Mouse (Mus musculus) stomach, postnatal 0 days (tissue): ENCODE results near the gene Foxn3. TPM values are rescaled to one million over a fixed set of nuclear protein-coding genes. Genes with fewer than 3 reads are reported as not detected.

ENCODE experiments used
- ATAC-seq: fragments of 200-750 bp; cut with Nextera tagmentation; 2 replicates; pipeline ENCODE4 v1.8.0; 2017; ENCODE audit not compliant: low FRiP score, low TSS enrichment
- DNase-seq: peaks from one replicate; pipeline ENCODE4 v3.0.0-alpha.2; 2016; ENCODE audit warnings: low spot score
- H3K27ac ChIP-seq: fragments of 300-500 bp; sonication (generic); replicated peaks from 2 replicates; pipeline ENCODE4 v1.5.1; 2014; ENCODE audit warnings: mild to moderate bottlenecking, control low read depth
- H3K27me3 ChIP-seq: fragments of 300-500 bp; sonication (generic); 2 replicates; pipeline ENCODE4 v1.6.1; 2014; ENCODE audit warnings: low read length; ENCODE audit not compliant: control insufficient read depth, insufficient read depth
- H3K36me3 ChIP-seq: fragments of 300-500 bp; sonication (generic); 2 replicates; pipeline ENCODE4 v1.6.1; 2014; ENCODE audit warnings: low read length, mixed read lengths; ENCODE audit not compliant: control insufficient read depth, insufficient read depth
- H3K4me1 ChIP-seq: fragments of 300-500 bp; sonication (generic); replicated peaks from 2 replicates; pipeline ENCODE4 v1.6.1; 2014; ENCODE audit warnings: antibody characterized with exemption; ENCODE audit not compliant: control insufficient read depth, insufficient read depth
- H3K4me2 ChIP-seq: fragments of 300-500 bp; sonication (generic); replicated peaks from 2 replicates; pipeline ENCODE4 v1.6.1; 2014; ENCODE audit warnings: low read depth, mild to moderate bottlenecking, control low read depth, moderate library complexity
- H3K4me3 ChIP-seq: fragments of 300-500 bp; sonication (generic); 2 replicates; pipeline ENCODE4 v1.5.1; 2014; ENCODE audit warnings: low read depth, low read length, control low read depth
- H3K9ac ChIP-seq: fragments of 300-500 bp; sonication (generic); 2 replicates; pipeline ENCODE4 v1.6.1; 2014; ENCODE audit warnings: mild to moderate bottlenecking, low read length, control low read depth, mixed read lengths
- H3K9me3 ChIP-seq: fragments of 300-500 bp; sonication (generic); 2 replicates; pipeline ENCODE4 v1.6.1; 2016; ENCODE audit warnings: low read length; ENCODE audit not compliant: control insufficient read depth
- CTCF ChIP-seq: IDR thresholded peaks from 2 replicates; pipeline ENCODE4 v1.5.1; 2016; ENCODE audit warnings: antibody characterized with exemption, low read depth, mild to moderate bottlenecking, moderate library complexity
- EP300 ChIP-seq: optimal IDR thresholded peaks from 2 replicates; pipeline ENCODE3; 2016; ENCODE audit warnings: antibody characterized with exemption
- WGBS: fragments of 180-500 bp; shearing (Covaris S2); extraction: QIAGEN DNeasy Blood & Tissue Kit; methylation state at CpG from one replicate; pipeline ENCODE4 v1.1.7; 2014; 5-methylcytosine and 5-hydroxymethylcytosine counted together
- polyA plus RNA-seq: library from polyadenylated mRNA; unstranded; fragments of >200 nt; fragmentation: Nextera tagmentation; extraction: Ambion mirVana; gene quantifications from 2 replicates; pipeline ENCODE4 v1.2.1, GENCODE M21; 2015

Gene Foxn3
- polyA plus RNA-seq, 1 experiment from 2014 or later: 40.1 TPM

GRCm38 (mm10) chr12:99561333-99561766 is 2.0 kb downstream of the Foxn3 start:
- 0 out of 2 replicates have a peak, but pooled peaks cover 2% of the 10 kb centered on the region for H3K4me1 ChIP-seq
- WGBS: 34% methylated on average over 3 of the region's 3 CpGs
- no peaks in the 10 kb centered on the region for H3K36me3 ChIP-seq
- H3K27me3 ChIP-seq: no peaks in the 10 kb centered on the region
- TF ChIP-seq EP300 (no peak), CTCF (no peak)
- H3K9ac ChIP-seq: no peak overlapping the region
- peak overlapping the region; percentile 88 for H3K4me2 ChIP-seq
- DNase-seq (no peak), ATAC-seq (peak; percentile 14; the same call in 1 of the 2 replicates)
- peak overlapping the region; percentile 83; the same call in 1 of the 2 replicates for H3K4me3 ChIP-seq
- H3K27ac ChIP-seq: 0 out of 2 replicates have a peak overlapping the region, but pooled peaks have one; percentile 41
- H3K9me3 ChIP-seq: no peaks in the 10 kb centered on the region

- DNase-seq (peak; percentile 39), ATAC-seq (peak; percentile 45)
- Histone ChIP-seq H3K4me2 (peak overlapping the region; percentile 88), H3K9me3 (no peaks in the 10 kb centered on the region), H3K27ac (0 out of 2 replicates have a peak overlapping the region, but pooled peaks have one; percentile 25), H3K27me3 (no peaks in the 10 kb centered on the region), H3K4me1 (0 out of 2 replicates have a peak, but pooled peaks cover 2% of the 10 kb centered on the region), H3K9ac (no peak overlapping the region), H3K36me3 (no peaks in the 10 kb centered on the region), H3K4me3 (no peak overlapping the region)
- TF ChIP-seq EP300 (no peak), CTCF (no peak)
- 33% methylated on average over 11 of the region's 11 CpGs for WGBS
Observed at GRCm38 (mm10) chr12:99560701-99561332, 2.6 kb downstream of the Foxn3 start.

DNA sequence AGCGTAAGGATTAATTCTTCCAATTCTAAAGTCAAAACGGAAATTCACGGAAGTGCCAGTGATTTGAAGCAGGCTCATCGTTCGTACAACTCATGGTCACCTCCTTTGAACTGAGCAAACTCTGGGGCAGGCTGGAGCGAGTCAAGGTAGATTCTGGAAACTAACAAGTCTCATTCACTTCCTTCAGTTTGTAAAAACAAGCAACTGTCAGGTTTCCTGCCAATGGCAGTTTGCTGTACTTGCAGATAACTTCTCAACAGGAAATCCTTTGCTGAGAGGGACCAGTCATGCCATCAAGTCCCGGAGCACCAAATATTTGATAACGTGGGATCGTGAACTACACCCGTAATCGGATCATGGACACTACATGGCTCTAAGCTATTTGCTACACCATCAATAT is 3.9 kb downstream of the Foxn3 start:
- no peak for DNase-seq
- Histone ChIP-seq H3K27ac (no peak overlapping the region), H3K27me3 (no peaks in the 10 kb centered on the region), H3K9me3 (no peaks in the 10 kb centered on the region), H3K9ac (no peak overlapping the region), H3K4me3 (no peak overlapping the region), H3K36me3 (no peaks in the 10 kb centered on the region), H3K4me2 (no peak overlapping the region), H3K4me1 (0 out of 2 replicates have a peak, but pooled peaks cover 2% of the 10 kb centered on the region)
- no peak for ATAC-seq
- WGBS: 64% methylated on average over 11 of the region's 11 CpGs
- TF ChIP-seq EP300: no peak
- TF ChIP-seq CTCF: no peak

DNA sequence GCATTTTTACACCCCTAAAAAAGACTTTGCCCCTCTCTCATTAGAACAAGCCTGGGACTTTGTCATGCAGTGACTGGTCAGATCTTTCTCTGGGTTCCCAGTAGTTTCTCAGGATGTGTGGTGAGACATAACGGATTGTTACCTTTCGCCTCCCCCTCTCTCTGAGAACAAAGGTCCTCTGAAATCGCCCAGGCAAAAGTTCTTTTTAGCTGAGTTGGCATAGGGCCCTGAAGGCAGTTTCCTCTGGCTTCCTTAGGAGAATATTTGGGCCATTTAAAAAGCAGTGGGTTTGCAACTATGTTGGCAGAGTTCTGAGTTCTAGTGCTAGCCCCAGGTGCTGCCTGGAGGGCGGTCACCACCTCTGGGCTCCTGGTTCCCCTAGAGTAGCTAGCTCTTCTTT is 4.9 kb downstream of the Foxn3 start:
- no peaks in the 10 kb centered on the region for H3K36me3 ChIP-seq
- H3K9ac ChIP-seq: no peak overlapping the region
- DNase-seq (no peak), ATAC-seq (no peak)
- no peaks in the 10 kb centered on the region for H3K27me3 ChIP-seq
- H3K4me3 ChIP-seq: no peak overlapping the region
- 0 out of 2 replicates have a peak, but pooled peaks cover 2% of the 10 kb centered on the region for H3K4me1 ChIP-seq
- H3K27ac ChIP-seq: no peak overlapping the region
- WGBS: 79% methylated on average over 4 of the region's 4 CpGs
- TF ChIP-seq EP300: no peak
- TF ChIP-seq CTCF: no peak
- no peak overlapping the region for H3K4me2 ChIP-seq
- no peaks in the 10 kb centered on the region for H3K9me3 ChIP-seq

GRCm38 (mm10) chr12:99557498-99557897 is 5.9 kb downstream of the Foxn3 start:
- DNase-seq (no peak), ATAC-seq (no peak)
- Histone ChIP-seq H3K36me3 (no peaks in the 10 kb centered on the region), H3K9me3 (no peaks in the 10 kb centered on the region), H3K4me3 (no peak overlapping the region), H3K9ac (no peak overlapping the region), H3K4me2 (no peak overlapping the region), H3K27ac (no peak overlapping the region), H3K27me3 (no peaks in the 10 kb centered on the region), H3K4me1 (0 out of 2 replicates have a peak, but pooled peaks cover 2% of the 10 kb centered on the region)
- TF ChIP-seq CTCF (no peak), EP300 (no peak)
- 76% methylated on average over 8 of the region's 8 CpGs for WGBS

DNA sequence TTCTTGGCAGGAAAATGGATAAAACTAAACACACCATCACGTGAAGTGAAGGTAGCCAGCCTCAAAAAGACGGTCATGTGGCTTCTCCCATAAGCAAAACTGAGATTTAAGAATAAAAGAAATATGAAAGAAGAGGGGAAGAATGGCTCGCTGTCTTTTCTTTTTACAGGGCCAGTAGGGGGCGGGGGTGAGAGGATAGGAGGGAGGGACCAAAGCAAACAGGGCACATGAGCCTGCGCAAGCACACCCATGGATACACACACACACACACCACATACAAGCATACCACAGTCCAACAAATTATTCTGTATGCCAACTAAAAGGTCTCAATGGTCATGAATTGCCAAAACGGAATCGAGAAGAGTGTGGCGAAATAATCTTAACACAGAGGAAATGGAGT is 12.8 kb downstream of the Foxn3 start:
- 59% methylated on average over 8 of the region's 8 CpGs for WGBS
- no peak for ATAC-seq
- Histone ChIP-seq H3K27ac (no peak overlapping the region), H3K36me3 (no peaks in the 10 kb centered on the region), H3K4me3 (no peak overlapping the region), H3K27me3 (no peaks in the 10 kb centered on the region), H3K4me1 (no peaks in the 10 kb centered on the region; the same call in 1 of the 2 replicates), H3K4me2 (no peak overlapping the region), H3K9ac (no peak overlapping the region), H3K9me3 (no peaks in the 10 kb centered on the region)
- peak; percentile 56 for TF ChIP-seq CTCF
- no peak for TF ChIP-seq EP300
- no peak for DNase-seq
